Mouse (Mus musculus): ENCODE results near the gene Vps8.

The Vps8 gene

DNA sequence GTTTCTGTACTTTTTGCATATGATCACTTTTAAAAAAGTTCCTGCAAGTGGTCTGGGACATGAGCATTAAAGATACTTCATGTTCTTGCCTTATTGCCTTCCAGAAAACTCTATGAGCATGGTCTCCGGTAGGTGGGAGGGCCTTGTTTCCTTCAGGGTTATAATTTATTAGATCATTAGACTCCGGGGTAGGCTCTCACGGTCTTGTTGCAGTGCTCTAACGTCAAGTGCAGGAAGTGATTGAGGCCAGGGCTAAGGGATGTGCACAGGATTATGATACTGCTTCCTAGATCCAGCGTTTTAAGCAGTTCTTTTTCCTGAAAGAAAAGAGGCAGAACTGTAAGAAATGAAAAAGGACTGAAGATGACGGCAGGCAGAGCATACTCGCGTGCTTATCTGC, 27.0 kb downstream of the Vps8 start:
- in situ Hi-C loops (cut with MboI; ENCODE audit: unreplicated experiment in 2 of 2) = no loop called here

DNA sequence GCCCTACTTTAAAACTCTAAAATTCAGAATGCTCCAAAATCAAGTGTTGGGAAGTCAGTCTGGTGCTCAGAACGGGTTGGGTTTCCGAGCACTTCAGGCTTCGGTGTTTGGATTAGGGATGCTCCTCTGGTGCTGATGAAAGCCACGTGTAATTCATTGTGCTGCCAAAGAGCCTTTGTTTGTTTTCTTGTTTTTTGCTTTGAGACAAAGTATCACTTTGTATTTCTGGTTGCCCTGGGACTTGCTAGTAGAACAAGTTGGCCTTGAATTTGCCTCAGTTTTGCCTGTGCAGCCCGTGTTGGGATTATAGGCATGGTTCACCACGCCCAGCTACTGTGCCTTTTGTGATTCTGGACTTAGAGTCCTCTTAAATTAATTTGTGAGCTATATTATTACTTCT, 29.7 kb downstream of the Vps8 start:
- in situ Hi-C loops (cut with MboI; ENCODE audit: unreplicated experiment in 2 of 2) = no loop called here

DNA sequence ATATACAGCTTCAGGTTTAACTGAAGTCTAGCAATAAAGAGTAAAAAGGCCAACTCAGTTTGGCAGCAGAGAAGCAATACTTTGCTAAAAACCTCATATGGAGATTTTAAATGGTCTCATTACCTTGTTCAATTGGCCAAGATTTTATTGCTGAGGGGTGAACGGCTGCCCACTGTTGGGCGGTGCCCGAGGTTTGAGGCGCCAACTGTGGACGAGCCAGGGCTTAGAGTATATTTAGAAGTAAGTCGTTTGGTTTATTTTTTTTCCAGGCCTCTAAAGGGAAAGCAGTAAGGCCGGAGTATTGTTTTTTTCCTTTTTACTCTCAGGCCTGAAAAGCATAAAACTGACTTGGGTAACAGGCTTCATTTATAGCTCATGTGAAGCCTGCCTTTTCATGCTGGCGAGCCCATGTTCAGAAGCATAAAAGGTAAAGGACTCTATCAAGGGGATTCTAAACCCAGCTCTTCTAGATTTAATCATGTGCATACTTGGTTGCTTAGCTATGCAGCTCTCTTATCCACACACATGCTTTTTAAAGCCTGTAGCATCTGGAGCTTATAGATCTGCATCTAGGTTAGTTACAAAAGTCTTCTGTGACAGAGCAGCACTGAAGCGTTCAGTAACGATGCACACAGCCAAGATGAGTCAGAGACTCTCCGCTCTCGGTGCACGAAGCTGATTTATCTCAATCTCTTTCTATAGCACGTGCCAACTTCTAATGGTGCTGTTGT, 34.9 kb downstream of the Vps8 start:
- in situ Hi-C loops (cut with MboI; ENCODE audit: unreplicated experiment in 2 of 2) = no loop called here

DNA sequence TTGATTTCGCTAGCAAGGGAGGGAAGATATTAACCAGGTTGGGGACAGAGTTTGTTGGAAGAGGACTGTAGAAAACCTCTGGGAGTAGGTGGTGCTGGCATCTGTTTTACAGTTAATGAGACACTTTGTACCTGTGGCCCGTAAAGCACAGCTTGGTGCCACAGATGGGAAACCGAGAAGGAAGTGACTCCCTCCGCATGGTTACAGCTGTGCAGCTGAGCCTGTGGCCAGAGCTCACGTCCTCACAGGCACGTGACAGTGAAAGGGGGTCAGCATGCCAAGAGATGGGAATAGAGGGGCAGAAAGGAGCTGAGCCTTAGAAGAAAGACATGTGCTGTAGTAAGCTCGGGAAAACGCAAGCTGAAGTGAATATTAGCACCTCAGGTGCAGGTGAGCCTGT, 43.0 kb downstream of the Vps8 start:
- in situ Hi-C loops (cut with MboI; ENCODE audit: unreplicated experiment in 2 of 2) = no loop called here

DNA sequence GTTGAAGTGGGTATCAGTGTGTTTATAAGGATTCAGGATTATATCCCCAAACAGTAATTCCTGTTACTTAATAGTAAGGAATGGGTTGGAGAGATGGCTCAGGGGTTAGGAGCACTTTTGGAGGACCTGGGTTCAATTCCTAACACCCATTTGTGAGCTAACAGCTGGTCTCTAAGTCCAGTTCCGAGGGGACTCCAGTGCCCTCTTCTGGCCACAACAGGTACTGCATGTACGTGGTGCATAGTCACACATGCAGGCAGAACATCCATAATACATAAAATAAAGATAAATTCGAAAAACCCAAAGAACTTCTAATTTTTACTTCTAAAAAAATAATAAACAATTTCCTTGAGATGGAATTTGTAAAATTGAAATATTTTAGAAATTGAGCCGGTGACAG, 47.5 kb downstream of the Vps8 start:
- in situ Hi-C loops (cut with MboI; ENCODE audit: unreplicated experiment in 2 of 2) = loop anchor here in 1 of 2 experiments (10.0 kb wide), 1 partner anchor 544 kb away; no protein-coding TSS in a partner anchor

DNA sequence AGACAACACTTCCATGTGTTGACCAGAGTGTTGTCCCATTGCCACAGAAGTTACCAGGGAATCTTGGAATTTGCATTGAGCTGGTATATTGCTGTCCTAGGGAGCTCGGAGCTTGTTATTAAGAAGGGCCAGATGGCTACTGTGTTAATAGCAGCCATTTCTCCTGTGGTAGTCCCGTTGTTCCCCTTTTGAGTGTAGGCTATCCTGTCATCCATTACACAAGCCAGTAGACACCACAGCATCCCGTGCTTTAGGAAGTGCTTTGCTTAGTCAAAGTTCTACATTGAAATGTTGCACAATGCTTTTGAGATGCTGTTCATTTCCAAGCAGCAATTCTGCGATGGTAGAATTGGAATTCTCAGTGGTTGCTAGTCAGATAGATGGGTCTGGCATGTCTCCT, 54.2 kb downstream of the Vps8 start:
- in situ Hi-C loops (cut with MboI; ENCODE audit: unreplicated experiment in 2 of 2) = loop anchor here in 1 of 2 experiments (5.0 to 10.0 kb wide), 2 partner anchors 538 to 650 kb away; no protein-coding TSS in a partner anchor

DNA sequence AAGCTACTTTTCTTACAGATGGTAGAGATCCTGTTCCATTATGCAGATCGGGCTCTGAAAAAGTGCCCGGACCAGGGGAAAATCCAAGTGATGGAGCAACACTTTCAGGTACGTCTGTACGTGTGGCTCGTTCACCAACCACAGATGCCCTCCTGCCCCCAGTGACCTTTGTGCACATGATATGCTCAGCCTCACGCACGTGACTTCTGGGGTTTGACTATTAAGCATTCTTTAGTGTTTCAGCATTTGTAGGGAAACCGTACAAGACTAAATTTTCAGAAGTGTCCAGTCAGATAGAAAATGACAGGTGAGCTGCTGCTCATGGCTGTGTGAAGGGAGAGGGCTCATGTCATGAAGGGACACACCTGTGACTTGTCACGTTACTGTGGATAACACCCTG, 55.5 kb downstream of the Vps8 start:
- in situ Hi-C loops (cut with MboI; ENCODE audit: unreplicated experiment in 2 of 2) = loop anchor here in 1 of 2 experiments (5.0 to 10.0 kb wide), 2 partner anchors 536 to 649 kb away; no protein-coding TSS in a partner anchor

DNA sequence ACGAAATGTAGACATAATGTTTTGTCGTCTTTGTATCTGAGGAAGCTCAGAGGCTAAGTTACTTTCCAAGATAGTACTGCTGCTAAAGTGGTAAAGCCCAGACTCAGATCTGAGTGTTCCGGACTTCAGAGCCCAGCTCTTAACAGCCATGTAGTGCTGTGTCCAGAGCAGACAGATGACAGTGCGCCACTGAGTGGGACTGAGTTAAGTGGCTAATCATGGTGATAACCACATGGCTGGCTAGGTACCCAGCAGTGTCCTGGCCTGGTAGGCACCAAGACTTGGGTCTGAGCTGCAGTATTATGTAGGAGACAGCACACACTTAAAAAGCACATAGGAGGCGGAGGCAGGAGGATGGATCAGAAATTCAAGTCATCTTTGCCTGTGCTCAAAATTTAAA, 60.9 kb downstream of the Vps8 start:
- in situ Hi-C loops (cut with MboI; ENCODE audit: unreplicated experiment in 2 of 2) = loop anchor here (10.0 kb wide), 3 partner anchors 331 to 641 kb away; no protein-coding TSS in a partner anchor

DNA sequence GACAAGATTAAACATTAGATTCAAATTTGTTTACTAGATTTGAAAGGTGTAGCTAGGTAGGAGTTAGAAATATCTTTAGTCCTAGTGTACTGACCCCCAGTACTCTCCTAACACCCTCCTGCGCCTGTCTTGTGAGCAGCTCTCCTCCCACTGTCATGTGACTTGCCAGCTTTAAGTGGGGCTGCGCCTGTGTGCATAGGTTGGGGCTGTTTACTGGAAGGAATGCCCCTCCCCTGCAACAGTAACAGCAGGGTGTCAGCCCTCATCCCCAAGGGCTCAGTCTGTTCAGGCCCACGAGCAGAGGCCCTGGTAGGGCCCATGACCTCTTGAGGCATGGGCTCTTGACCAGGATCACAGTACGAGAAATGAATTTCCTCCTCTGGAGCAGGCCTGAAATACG, 62.8 kb downstream of the Vps8 start:
- in situ Hi-C loops (cut with MboI; ENCODE audit: unreplicated experiment in 2 of 2) = loop anchor here (10.0 kb wide), 3 partner anchors 329 to 639 kb away; no protein-coding TSS in a partner anchor

DNA sequence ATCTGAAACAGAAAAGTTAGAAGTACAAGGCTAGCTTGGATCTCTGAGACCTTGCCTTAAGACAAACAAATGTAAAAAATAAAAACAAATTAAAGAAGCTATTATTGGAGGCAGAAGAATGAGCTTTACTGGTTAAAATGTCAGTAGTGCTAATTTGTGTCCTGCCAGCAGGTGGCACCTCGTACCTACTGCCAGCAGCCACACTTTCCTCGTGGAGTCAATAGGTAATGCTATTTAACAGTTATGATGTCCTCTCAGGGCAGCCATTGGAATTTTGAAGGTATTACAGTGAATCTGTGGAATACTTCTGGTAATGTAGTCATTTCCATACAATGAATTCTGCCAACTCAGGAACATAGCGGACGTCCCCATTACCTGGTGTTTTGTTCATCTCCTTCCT, 65.5 kb downstream of the Vps8 start:
- in situ Hi-C loops (cut with MboI; ENCODE audit: unreplicated experiment in 2 of 2) = loop anchor here (10.0 kb wide), 3 partner anchors 326 to 636 kb away; no protein-coding TSS in a partner anchor

DNA sequence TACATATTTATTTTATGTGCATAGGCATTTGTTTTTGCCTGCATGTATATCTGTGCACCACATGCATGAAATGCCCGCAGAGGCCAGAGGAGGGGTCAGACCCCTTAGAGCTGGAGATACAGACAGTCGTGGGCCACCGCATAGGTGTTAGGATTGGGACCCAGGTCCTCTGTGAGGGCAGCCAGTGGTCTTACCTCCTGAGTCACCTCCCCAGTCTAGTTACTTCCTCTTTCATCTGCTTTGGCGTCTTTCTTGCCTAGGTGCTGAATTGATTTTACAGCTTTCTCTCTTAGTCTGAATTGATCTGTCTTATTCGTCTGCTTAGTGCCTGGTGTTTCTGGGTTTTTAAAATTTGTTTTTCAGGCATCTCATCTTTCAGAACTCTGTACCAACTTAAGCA, 69.4 kb downstream of the Vps8 start:
- in situ Hi-C loops (cut with MboI; ENCODE audit: unreplicated experiment in 2 of 2) = loop anchor here (5.0 to 10.0 kb wide), 4 partner anchors 72 to 235 kb away; no protein-coding TSS in a partner anchor

DNA sequence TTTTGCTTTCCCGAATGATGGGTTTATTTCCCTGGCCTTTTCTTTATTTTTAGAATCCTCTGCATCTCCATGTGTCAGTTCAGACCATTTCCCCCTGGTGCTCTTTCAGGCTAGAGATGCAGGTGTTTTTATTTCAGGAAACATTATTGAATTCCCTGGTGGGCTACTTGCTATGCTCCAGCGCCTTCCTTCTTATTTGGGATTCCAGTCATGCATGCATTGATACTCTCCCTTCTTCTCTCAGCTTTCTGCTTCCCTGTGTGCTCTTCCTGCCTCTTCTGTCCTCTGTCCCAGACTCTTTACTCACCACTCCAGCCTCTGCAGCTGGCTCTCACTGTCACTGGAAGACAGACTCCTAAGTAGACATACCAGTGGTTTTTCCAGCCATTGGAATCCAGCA, 70.0 kb downstream of the Vps8 start:
- in situ Hi-C loops (cut with MboI; ENCODE audit: unreplicated experiment in 2 of 2) = loop anchor here (5.0 to 10.0 kb wide), 4 partner anchors 72 to 234 kb away; no protein-coding TSS in a partner anchor

DNA sequence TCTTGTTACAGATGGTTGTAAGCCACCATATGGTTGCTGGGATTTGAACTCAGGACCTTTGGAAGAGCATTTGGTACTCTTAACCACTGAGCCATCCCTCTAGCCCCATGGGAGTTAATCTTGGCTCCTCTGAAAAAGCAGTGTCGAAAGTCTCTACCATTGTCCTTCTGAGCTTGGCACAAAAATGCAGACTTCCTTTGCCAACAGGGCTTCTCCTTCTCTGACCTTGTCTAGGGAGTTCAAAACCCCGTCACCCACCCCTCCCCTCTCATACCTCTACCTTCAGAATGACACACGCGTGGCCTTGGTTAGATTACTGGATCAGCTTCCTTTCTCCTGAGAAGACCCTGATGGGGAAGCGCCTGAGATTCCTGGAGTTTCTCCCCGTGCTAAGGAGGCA, 71.8 kb downstream of the Vps8 start:
- in situ Hi-C loops (cut with MboI; ENCODE audit: unreplicated experiment in 2 of 2) = loop anchor here (5.0 to 10.0 kb wide), 4 partner anchors 70 to 233 kb away; no protein-coding TSS in a partner anchor

DNA sequence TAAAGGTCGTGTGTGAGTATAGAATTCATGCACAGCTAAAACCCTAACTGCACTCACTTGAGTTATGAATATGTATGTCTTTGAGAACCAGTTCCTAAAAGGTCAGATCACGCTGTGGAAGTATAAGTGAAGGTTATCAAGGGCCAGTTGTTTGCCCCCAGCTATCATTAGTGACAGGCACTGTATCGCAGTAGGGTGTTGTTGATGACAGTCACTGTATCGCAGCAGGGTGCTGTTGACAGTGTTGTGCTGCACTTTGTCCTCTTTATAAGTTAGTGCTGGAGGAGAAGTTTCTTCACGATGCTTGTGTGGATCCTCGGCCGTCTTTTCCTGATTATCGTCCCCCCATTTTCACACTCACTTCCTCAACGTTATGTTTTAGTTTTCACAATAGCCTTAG, 73.9 kb downstream of the Vps8 start:
- in situ Hi-C loops (cut with MboI; ENCODE audit: unreplicated experiment in 2 of 2) = loop anchor here (10.0 kb wide), 2 partner anchors 68 to 118 kb away; no protein-coding TSS in a partner anchor

DNA sequence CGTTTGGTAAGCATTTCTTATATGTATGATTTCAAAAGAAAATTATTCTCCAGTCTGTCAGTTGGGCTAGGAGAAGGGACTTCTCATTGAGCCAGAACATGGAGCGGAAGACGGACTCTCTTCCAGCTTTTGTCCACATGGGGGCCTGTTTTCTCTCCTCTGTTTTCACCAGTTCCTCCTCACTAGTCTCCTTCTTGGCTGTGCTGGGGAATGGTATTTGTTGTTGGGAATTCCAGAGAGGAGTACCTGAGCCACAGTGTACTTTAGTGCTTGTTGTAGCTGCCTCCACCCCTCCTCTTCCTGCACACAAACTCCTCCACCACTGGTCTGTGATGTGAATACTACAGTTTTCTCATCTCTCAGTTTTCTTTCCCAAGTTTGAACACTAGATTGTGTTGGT, 74.7 kb downstream of the Vps8 start:
- in situ Hi-C loops (cut with MboI; ENCODE audit: unreplicated experiment in 2 of 2) = loop anchor here (10.0 kb wide), 2 partner anchors 67 to 117 kb away; no protein-coding TSS in a partner anchor

DNA sequence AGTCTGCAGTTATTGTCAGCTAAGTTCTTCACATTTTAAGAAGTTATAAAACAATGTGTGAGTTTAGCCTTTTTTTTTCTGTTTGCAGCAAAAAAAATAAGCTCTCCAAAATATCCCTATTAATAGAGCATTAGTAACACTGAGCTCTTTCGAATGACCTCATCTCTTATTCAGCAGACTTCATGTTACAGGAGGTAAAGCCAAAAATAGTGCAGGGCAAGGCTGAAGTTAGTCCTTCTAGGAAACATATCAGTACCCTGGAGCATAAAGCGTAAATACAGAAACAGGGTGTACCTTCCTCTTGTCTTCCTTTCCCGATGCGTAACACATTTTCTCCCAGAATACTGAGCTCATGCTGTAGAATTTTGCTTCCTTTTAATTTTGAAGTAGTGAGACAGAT, 76.1 kb downstream of the Vps8 start:
- in situ Hi-C loops (cut with MboI; ENCODE audit: unreplicated experiment in 2 of 2) = loop anchor here (10.0 kb wide), 2 partner anchors 66 to 116 kb away; no protein-coding TSS in a partner anchor

DNA sequence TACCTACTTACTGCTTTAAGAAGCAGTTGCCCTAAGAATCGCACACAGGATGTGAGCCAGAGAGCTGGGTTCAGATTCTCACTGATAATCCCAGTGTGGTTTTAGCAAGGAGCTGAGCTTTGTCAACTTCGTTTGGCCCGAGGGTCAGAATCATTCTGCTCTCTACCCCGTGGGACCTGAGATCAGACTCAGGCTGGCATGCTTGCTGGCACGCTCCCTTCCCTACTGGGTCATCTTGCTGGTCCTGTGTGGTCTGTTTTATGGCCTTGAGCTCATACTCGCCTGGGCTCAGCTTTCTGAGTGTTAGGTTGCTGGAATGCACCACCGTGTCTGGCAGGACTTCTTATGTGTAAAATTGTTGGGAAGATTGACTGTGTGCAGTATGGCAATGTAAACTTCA, 76.7 kb downstream of the Vps8 start:
- in situ Hi-C loops (cut with MboI; ENCODE audit: unreplicated experiment in 2 of 2) = loop anchor here (10.0 kb wide), 2 partner anchors 65 to 115 kb away; no protein-coding TSS in a partner anchor

DNA sequence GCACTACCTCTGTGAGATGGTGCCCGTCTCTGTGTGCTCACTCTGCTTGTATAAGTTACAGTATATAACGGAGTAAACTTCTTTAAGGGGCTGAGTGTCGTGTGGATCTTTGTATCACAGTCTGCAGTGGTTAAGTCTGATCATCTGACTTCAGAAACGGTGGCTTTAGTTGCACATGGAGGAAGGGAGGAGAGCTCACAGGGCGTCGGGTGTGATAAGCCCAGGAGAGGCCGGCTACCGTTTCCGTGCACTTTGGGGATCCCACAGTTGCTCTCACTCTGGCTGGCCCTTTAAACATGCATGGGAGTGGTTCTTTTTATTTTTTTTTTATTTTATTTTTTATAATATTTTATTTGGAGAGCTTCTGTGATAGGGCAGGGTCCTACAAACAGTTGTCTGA, 95.9 kb downstream of the Vps8 start:
- in situ Hi-C loops (cut with MboI; ENCODE audit: unreplicated experiment in 2 of 2) = no loop called here

DNA sequence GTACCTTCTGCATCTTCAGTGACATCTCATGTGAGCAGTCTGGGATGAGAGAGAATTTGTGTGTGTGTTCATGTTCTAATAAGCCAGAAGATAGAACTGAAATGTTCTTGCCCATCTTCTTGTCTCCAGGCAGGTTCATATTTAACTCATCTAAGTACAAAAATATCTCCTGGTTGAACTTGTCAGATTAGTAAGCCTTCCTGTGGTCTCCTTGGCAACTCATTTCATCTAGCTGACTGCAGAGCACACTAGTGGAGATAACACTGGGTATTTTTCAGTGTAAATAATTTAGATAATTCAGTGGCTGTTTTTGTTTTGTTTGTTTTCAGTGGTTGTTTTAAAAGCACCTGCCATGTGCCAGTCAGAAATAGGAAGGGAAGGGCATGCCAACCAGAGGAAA, 96.9 kb downstream of the Vps8 start:
- in situ Hi-C loops (cut with MboI; ENCODE audit: unreplicated experiment in 2 of 2) = no loop called here

DNA sequence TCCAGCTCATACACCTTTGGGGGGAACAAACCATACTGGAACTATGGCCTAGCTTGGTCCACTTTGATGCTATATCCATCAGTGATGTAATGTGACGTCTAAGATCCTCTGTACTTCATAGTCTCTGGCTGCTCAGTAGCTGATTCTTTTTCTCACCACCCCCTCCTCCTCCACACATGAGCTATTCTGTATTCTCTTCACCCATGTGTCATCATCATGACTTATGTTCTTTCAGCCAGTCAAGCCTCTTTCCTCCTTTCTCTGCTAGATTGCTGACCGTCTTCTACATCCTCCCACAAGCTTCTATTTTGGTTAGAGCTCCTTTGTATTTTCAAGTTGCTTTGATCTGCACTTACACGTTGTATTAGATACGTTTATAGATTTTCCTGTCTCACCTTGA, 100.8 kb downstream of the Vps8 start:
- in situ Hi-C loops (cut with MboI; ENCODE audit: unreplicated experiment in 2 of 2) = no loop called here

DNA sequence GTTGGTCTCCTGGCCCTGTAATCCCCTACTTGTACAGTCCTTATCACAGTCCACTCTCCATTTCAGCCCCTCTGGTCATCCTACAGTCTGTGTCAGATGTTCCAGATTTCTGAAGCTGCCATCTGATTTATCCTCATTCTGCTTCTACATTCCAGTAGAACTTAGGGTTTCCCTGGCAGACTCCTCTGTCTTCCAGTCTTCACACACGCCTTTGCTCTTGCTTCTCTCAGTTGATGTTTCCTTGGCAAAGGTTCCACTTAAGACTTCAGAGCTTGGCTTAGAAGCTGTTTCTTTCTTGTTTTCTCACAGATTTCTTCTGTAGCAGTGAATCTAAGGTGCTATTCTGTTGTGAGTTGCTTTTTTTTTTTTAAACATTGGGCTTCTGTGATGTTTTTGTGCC, 102.5 kb downstream of the Vps8 start:
- in situ Hi-C loops (cut with MboI; ENCODE audit: unreplicated experiment in 2 of 2) = no loop called here

Measured in v-Abl transformed pro-B cells (cell line).